Mouse (Mus musculus) neural tube, embryonic 11.5 days (tissue): Measurements from ENCODE around the gene Batf2. TPM values are rescaled to one million over a fixed set of nuclear protein-coding genes. Genes with fewer than 3 reads are reported as not detected.

Source experiments
- ATAC-seq: fragments of 200-750 bp; cut with Nextera tagmentation; 2 replicates; pipeline ENCODE4 v1.8.0; 2017; ENCODE audit warnings: moderate number of reproducible peaks, mild to moderate bottlenecking, moderate TSS enrichment, moderate library complexity; ENCODE audit not compliant: insufficient read depth, low FRiP score, low TSS enrichment
- DNase-seq: peaks from one replicate; pipeline ENCODE4 v3.0.0-alpha.2; 2015; ENCODE audit warnings: low spot score
- H3K27ac ChIP-seq: fragments of 300-500 bp; sonication (generic); 2 replicates; pipeline ENCODE4 v1.5.1; 2014; ENCODE audit warnings: low read depth, mild to moderate bottlenecking, low read length
- H3K27me3 ChIP-seq: fragments of 300-500 bp; sonication (generic); 2 replicates; pipeline ENCODE4 v1.6.1; 2014; ENCODE audit warnings: mild to moderate bottlenecking, low read length, mixed read lengths; ENCODE audit not compliant: control insufficient read depth, insufficient read depth
- H3K36me3 ChIP-seq: fragments of 300-500 bp; sonication (generic); 2 replicates; pipeline ENCODE4 v1.6.1; 2014; ENCODE audit warnings: mild to moderate bottlenecking, low read length, moderate library complexity, mixed read lengths; ENCODE audit not compliant: control insufficient read depth, insufficient read depth
- H3K4me1 ChIP-seq: fragments of 300-500 bp; sonication (generic); 2 replicates; pipeline ENCODE4 v1.6.1; 2014; ENCODE audit warnings: low read length, mixed read lengths; ENCODE audit not compliant: control insufficient read depth, insufficient read depth
- H3K4me2 ChIP-seq: fragments of 300-500 bp; sonication (generic); 2 replicates; pipeline ENCODE4 v1.6.1; 2014; ENCODE audit warnings: low read depth, mild to moderate bottlenecking, moderate library complexity
- H3K4me3 ChIP-seq: fragments of 300-500 bp; sonication (generic); 2 replicates; pipeline ENCODE4 v1.5.1; 2014; ENCODE audit warnings: low read depth, low read length
- H3K9ac ChIP-seq: fragments of 300-500 bp; sonication (generic); 2 replicates; pipeline ENCODE4 v1.6.1; 2014; ENCODE audit warnings: mild to moderate bottlenecking, low read length
- H3K9me3 ChIP-seq: fragments of 300-500 bp; sonication (generic); 2 replicates; pipeline ENCODE4 v1.6.1; 2016; ENCODE audit warnings: low read length; ENCODE audit not compliant: control insufficient read depth
- WGBS: fragments of 180-500 bp; shearing (Covaris S2); extraction: QIAGEN DNeasy Blood & Tissue Kit; methylation state at CpG from one replicate; pipeline ENCODE4 v1.1.7; 2014; 5-methylcytosine and 5-hydroxymethylcytosine counted together
- polyA plus RNA-seq: library from polyadenylated mRNA; unstranded; fragments of >200 nt; fragmentation: Nextera tagmentation; extraction: Ambion mirVana; gene quantifications from 2 replicates; pipeline ENCODE4 v1.2.1, GENCODE M21; 2014

Gene Batf2
- polyA plus RNA-seq, 1 experiment from 2014 or later: not detected

GRCm38 (mm10) chr19:6178775-6179174, 38.0 kb downstream of the Batf2 start:
- no peaks in the 10 kb centered on the region for H3K9me3 ChIP-seq
- no peaks in the 10 kb centered on the region for H3K36me3 ChIP-seq
- no peaks in the 10 kb centered on the region for H3K4me1 ChIP-seq
- H3K4me3 ChIP-seq: no peak overlapping the region
- DNase-seq (no peak), ATAC-seq (no peak)
- no peak overlapping the region for H3K9ac ChIP-seq
- no peaks in the 10 kb centered on the region for H3K27me3 ChIP-seq
- WGBS: 85% methylated on average over 4 of the region's 6 CpGs
- no peak overlapping the region for H3K27ac ChIP-seq
- H3K4me2 ChIP-seq: no peak overlapping the region

- Histone ChIP-seq H3K4me1 (no peaks in the 10 kb centered on the region), H3K4me2 (no peak overlapping the region), H3K9ac (no peak overlapping the region), H3K27ac (no peak overlapping the region), H3K9me3 (no peaks in the 10 kb centered on the region), H3K36me3 (no peaks in the 10 kb centered on the region), H3K4me3 (no peak overlapping the region), H3K27me3 (no peaks in the 10 kb centered on the region)
- DNase-seq (peak; percentile 45), ATAC-seq (no peak)
- WGBS: 39% methylated on average over 5 of the region's 5 CpGs
Observed at GRCm38 (mm10) chr19:6181629-6182028, 40.8 kb downstream of the Batf2 start.

- Histone ChIP-seq H3K27ac (no peak overlapping the region), H3K4me3 (no peak overlapping the region), H3K27me3 (no peaks in the 10 kb centered on the region), H3K36me3 (no peaks in the 10 kb centered on the region), H3K4me2 (no peak overlapping the region), H3K9ac (no peak overlapping the region), H3K9me3 (no peaks in the 10 kb centered on the region), H3K4me1 (no peaks in the 10 kb centered on the region)
- 12% methylated on average over 3 of the region's 3 CpGs for WGBS
- ATAC-seq: no peak
- DNase-seq: no peak
Observed at GRCm38 (mm10) chr19:6182534-6182933, 41.8 kb downstream of the Batf2 start.

GRCm38 (mm10) chr19:6184131-6184530, 43.3 kb downstream of the Batf2 start, which contains the start of gene Majin:
Majin (plus strand) TSS chr19:6184388.
- H3K27me3 ChIP-seq: no peaks in the 10 kb centered on the region
- ATAC-seq (no peak), DNase-seq (no peak)
- H3K4me3 ChIP-seq: no peak within 1 kb of the TSS
- no peaks in the 10 kb centered on the region for H3K9me3 ChIP-seq
- WGBS: 89% methylated on average over 23 of the region's 23 CpGs
- no peaks in the 10 kb centered on the region for H3K36me3 ChIP-seq
- no peak within 1 kb of the TSS for H3K9ac ChIP-seq
- no peak within 1 kb of the TSS for H3K27ac ChIP-seq
- H3K4me1 ChIP-seq: no peaks in the 10 kb centered on the region
- no peak within 1 kb of the TSS for H3K4me2 ChIP-seq

GRCm38 (mm10) chr19:6204265-6204664, 63.5 kb downstream of the Batf2 start:
- Histone ChIP-seq H3K9ac (no peak overlapping the region), H3K4me1 (no peaks in the 10 kb centered on the region), H3K27ac (no peak overlapping the region), H3K36me3 (no peaks in the 10 kb centered on the region), H3K9me3 (no peaks in the 10 kb centered on the region), H3K4me2 (no peak overlapping the region), H3K27me3 (no peaks in the 10 kb centered on the region), H3K4me3 (no peak overlapping the region)
- ATAC-seq: no peak
- 86% methylated on average over 2 of the region's 2 CpGs for WGBS
- DNase-seq: no peak

GRCm38 (mm10) chr19:6206716-6207115, 65.9 kb downstream of the Batf2 start:
- ATAC-seq: no peak
- H3K27me3 ChIP-seq: no peaks in the 10 kb centered on the region
- no peaks in the 10 kb centered on the region for H3K9me3 ChIP-seq
- no peak overlapping the region for H3K4me3 ChIP-seq
- 71% methylated on average over 5 of the region's 5 CpGs for WGBS
- no peak overlapping the region for H3K4me2 ChIP-seq
- H3K36me3 ChIP-seq: no peaks in the 10 kb centered on the region
- H3K4me1 ChIP-seq: no peaks in the 10 kb centered on the region
- no peak for DNase-seq
- no peak overlapping the region for H3K9ac ChIP-seq
- H3K27ac ChIP-seq: no peak overlapping the region

- H3K4me3 ChIP-seq: no peak overlapping the region
- ATAC-seq (no peak), DNase-seq (no peak)
- no peak overlapping the region for H3K9ac ChIP-seq
- 76% methylated on average over 6 of the region's 6 CpGs for WGBS
- H3K36me3 ChIP-seq: no peaks in the 10 kb centered on the region
- no peaks in the 10 kb centered on the region for H3K4me1 ChIP-seq
- no peaks in the 10 kb centered on the region for H3K9me3 ChIP-seq
- no peaks in the 10 kb centered on the region for H3K27me3 ChIP-seq
- H3K4me2 ChIP-seq: no peak overlapping the region
- no peak overlapping the region for H3K27ac ChIP-seq
Observed at GRCm38 (mm10) chr19:6216046-6216705, 75.4 kb downstream of the Batf2 start.

GRCm38 (mm10) chr19:6218606-6219005, 77.8 kb downstream of the Batf2 start:
- WGBS: 79% methylated on average over 6 of the region's 6 CpGs
- DNase-seq: no peak
- no peaks in the 10 kb centered on the region for H3K4me1 ChIP-seq

More at GRCm38 (mm10) chr19:6218606-6219005, 77.8 kb downstream of the Batf2 start:
- no peak for ATAC-seq
- no peaks in the 10 kb centered on the region for H3K27me3 ChIP-seq
- H3K9me3 ChIP-seq: no peaks in the 10 kb centered on the region
- H3K27ac ChIP-seq: no peak overlapping the region
- H3K36me3 ChIP-seq: no peaks in the 10 kb centered on the region
- H3K4me2 ChIP-seq: no peak overlapping the region
- no peak overlapping the region for H3K9ac ChIP-seq
- H3K4me3 ChIP-seq: no peak overlapping the region
